ENCODE assay signal across 16 mouse cellular contexts in the genomic region with DNA sequence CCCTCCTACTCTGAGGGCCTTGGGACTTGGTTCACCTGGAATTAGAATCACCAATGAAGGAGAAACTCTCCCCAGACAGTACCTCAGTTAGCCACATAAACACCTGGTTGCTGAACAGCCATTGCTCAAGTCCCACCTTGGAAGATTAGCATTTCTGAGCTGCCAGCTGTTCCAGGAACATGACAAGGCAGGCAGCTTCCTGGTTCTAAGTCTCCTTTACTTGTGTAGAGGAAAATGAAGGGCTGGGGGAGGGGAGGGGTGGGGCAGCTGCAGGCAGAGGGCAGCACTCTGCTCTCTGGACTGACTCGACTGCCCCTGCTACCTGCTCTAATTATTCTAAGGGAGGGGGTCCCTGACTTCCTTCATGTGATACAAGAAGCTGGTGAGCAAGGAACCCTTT. TPM values are rescaled to one million over a fixed set of nuclear protein-coding genes. Genes with fewer than 3 reads are reported as not detected.
DNase-seq lines count a peak whose midpoint lies in the region; ATAC-seq and TF ChIP-seq lines count a peak whose summit lies in the region.
"Had no signal": no experiment of that assay in that cellular context is flagged by ENCODE, and none has a peak within 500 bp of the region (broad histone marks: within the 10 kb centered on the region; RNA-seq: fewer than 3 reads in every experiment).

No protein-coding gene starts in this region.

- 0 out of 2 replicates have a peak overlapping the region, but pooled peaks have one; percentile 37 for H3K9ac ChIP-seq in heart, embryonic 13.5 days
- no peak overlapping the region for H3K9ac ChIP-seq in liver, postnatal 0 days (replicated peaks)
- H3K9ac ChIP-seq in stomach, embryonic 14.5 days (replicated peaks; ENCODE audit: low read depth, low read length), result no peak overlapping the region
- no peak overlapping the region for H3K9ac ChIP-seq in hindbrain, embryonic 16.5 days (ENCODE audit: low read depth, low read length)
- H3K9ac ChIP-seq: hindbrain, embryonic 15.5 days; lung, embryonic 15.5 days had no signal

- no peak overlapping the region for H3K4me2 ChIP-seq in heart, embryonic 13.5 days
- H3K4me2 ChIP-seq in liver, postnatal 0 days (ENCODE audit: low read depth, low read length), result no peak overlapping the region
- no peak overlapping the region for H3K4me2 ChIP-seq in stomach, embryonic 14.5 days (replicated peaks; ENCODE audit: low read depth, low read length)
- no peak overlapping the region for H3K4me2 ChIP-seq in hindbrain, embryonic 16.5 days (ENCODE audit: low read length)
- H3K4me2 ChIP-seq: hindbrain, embryonic 15.5 days; lung, embryonic 15.5 days; midbrain, embryonic 11.5 days had no signal

- 5% methylated on average over 1 of the region's 1 CpGs for WGBS in heart, embryonic 13.5 days
- 0% methylated on average over 1 of the region's 1 CpGs for WGBS in liver, postnatal 0 days (ENCODE audit: insufficient replicate concordance)
- WGBS in stomach, embryonic 14.5 days, result 11% methylated on average over 1 of the region's 1 CpGs
- 0% methylated on average over 1 of the region's 1 CpGs for WGBS in hindbrain, embryonic 16.5 days

- H3K4me3 ChIP-seq in heart, embryonic 13.5 days, result no peak overlapping the region
- no peak overlapping the region for H3K4me3 ChIP-seq in liver, postnatal 0 days (ENCODE audit: low read depth, low read length)
- H3K4me3 ChIP-seq in stomach, embryonic 14.5 days (ENCODE audit: low read depth, low read length), result no peak overlapping the region
- no peak overlapping the region for H3K4me3 ChIP-seq in hindbrain, embryonic 16.5 days (ENCODE audit: low read length)
- H3K4me3 ChIP-seq: hindbrain, embryonic 15.5 days; lung, embryonic 15.5 days had no signal

- H3K27ac ChIP-seq in heart, embryonic 13.5 days (replicated peaks), result peak overlapping the region; percentile 4; the same call in 1 of the 2 replicates
- peak overlapping the region; percentile 18; the same call in 1 of the 2 replicates for H3K27ac ChIP-seq in liver, postnatal 0 days (ENCODE audit: low read depth)
- no peak overlapping the region for H3K27ac ChIP-seq in stomach, embryonic 14.5 days (ENCODE audit: low read length)
- no peak overlapping the region for H3K27ac ChIP-seq in hindbrain, embryonic 16.5 days (ENCODE audit: low read depth, low read length)
- H3K27ac ChIP-seq: hindbrain, embryonic 15.5 days; lung, embryonic 15.5 days had no signal

- no peaks in the 10 kb centered on the region for H3K27me3 ChIP-seq in heart, embryonic 13.5 days (replicated peaks)
- no peaks in the 10 kb centered on the region for H3K27me3 ChIP-seq in liver, postnatal 0 days (ENCODE audit: insufficient read depth, low read length)
- H3K27me3 ChIP-seq in stomach, embryonic 14.5 days (ENCODE audit: control insufficient read depth, insufficient read depth, low read length), result no peaks in the 10 kb centered on the region
- H3K27me3 ChIP-seq in hindbrain, embryonic 16.5 days (replicated peaks; ENCODE audit: control insufficient read depth, insufficient read depth, low read length), result no peaks in the 10 kb centered on the region
- H3K27me3 ChIP-seq: hindbrain, embryonic 15.5 days; lung, embryonic 15.5 days had no signal

- TF ChIP-seq EP300 in liver, postnatal 0 days (IDR thresholded peaks at IDR 0.05; ENCODE audit: low read depth), result no peak

- no peak for TF ChIP-seq CTCF in liver, postnatal 0 days (IDR thresholded peaks at IDR 0.05; ENCODE audit: low read depth)

- peaks cover 87% of the 10 kb centered on the region for H3K4me1 ChIP-seq in heart, embryonic 13.5 days
- H3K4me1 ChIP-seq in liver, postnatal 0 days (ENCODE audit: insufficient read depth), result peaks cover 24% of the 10 kb centered on the region
- H3K4me1 ChIP-seq in stomach, embryonic 14.5 days (ENCODE audit: control insufficient read depth, insufficient read depth, low read length), result peaks cover 12% of the 10 kb centered on the region; the same call in 1 of the 2 replicates
- H3K4me1 ChIP-seq in hindbrain, embryonic 16.5 days (ENCODE audit: control insufficient read depth, insufficient read depth, low read depth, low read length), result no peaks in the 10 kb centered on the region
- H3K4me1 ChIP-seq: hindbrain, embryonic 15.5 days had no signal

- no peak for ATAC-seq in heart, embryonic 13.5 days (ENCODE audit: extremely low read depth, insufficient number of reproducible peaks, low FRiP score, low TSS enrichment)
- no peak for ATAC-seq in liver, postnatal 0 days
- 0 out of 2 replicates have a peak, but pooled peaks have one; percentile 53 for ATAC-seq in stomach, embryonic 14.5 days (ENCODE audit: insufficient number of reproducible peaks, insufficient read depth, low FRiP score, low read depth)
- ATAC-seq in hindbrain, embryonic 16.5 days, result no peak

- no peaks in the 10 kb centered on the region for H3K9me3 ChIP-seq in heart, embryonic 13.5 days
- no peaks in the 10 kb centered on the region for H3K9me3 ChIP-seq in liver, postnatal 0 days (ENCODE audit: low read length)
- H3K9me3 ChIP-seq in stomach, embryonic 14.5 days (ENCODE audit: control insufficient read depth, low read depth, low read length), result no peaks in the 10 kb centered on the region
- no peaks in the 10 kb centered on the region for H3K9me3 ChIP-seq in hindbrain, embryonic 16.5 days (ENCODE audit: control insufficient read depth, low read length)
- H3K9me3 ChIP-seq: hindbrain, embryonic 15.5 days; lung, embryonic 15.5 days had no signal

- no peak for DNase-seq in heart, adult 9 months (ENCODE audit: low spot score in 2 of 2)
- no peak for DNase-seq in liver, postnatal 0 days
- no peak for DNase-seq in liver
- peak; percentile 29 for DNase-seq in WW6 (ENCODE audit: low read depth, low spot score)
- DNase-seq in spleen, postnatal 36 days (ENCODE audit: low spot score in 2 of 2), result no peak
- DNase-seq: adrenal gland, adult 8-10 months; cerebellum, adult 9-10 months; gastrocnemius, postnatal 25 days; kidney, postnatal 36 days; right cerebral cortex, postnatal 25 days had no signal

- no peaks in the 10 kb centered on the region for H3K36me3 ChIP-seq in heart, embryonic 13.5 days
- H3K36me3 ChIP-seq in liver, postnatal 0 days (replicated peaks; ENCODE audit: insufficient read depth, low read length), result peaks cover 2% of the 10 kb centered on the region; the same call in 1 of the 2 replicates
- H3K36me3 ChIP-seq in stomach, embryonic 14.5 days (ENCODE audit: control insufficient read depth, insufficient read depth, low read length), result no peaks in the 10 kb centered on the region
- H3K36me3 ChIP-seq in hindbrain, embryonic 16.5 days (ENCODE audit: control insufficient read depth, insufficient read depth, low read length), result no peaks in the 10 kb centered on the region
- H3K36me3 ChIP-seq: hindbrain, embryonic 15.5 days; lung, embryonic 15.5 days had no signal

RNA-seq across cellular contexts. Expression of a gene that starts 45.8 kb away (rescaled TPM):
- 22.3 and 24.0 TPM in 2 replicates for polyA plus RNA-seq in heart, embryonic 13.5 days (2015; fragmentation: Nextera tagmentation; extraction: Ambion mirVana)
- 12.0 and 14.9 TPM in 2 replicates for polyA plus RNA-seq in liver, postnatal 0 days (2015; fragmentation: Nextera tagmentation; extraction: Ambion mirVana)
- 32.8 and 33.3 TPM in 2 replicates for polyA plus RNA-seq in stomach, embryonic 14.5 days (2014; fragmentation: Nextera tagmentation; extraction: Ambion mirVana)
- polyA plus RNA-seq in hindbrain, embryonic 16.5 days (2015; fragmentation: Nextera tagmentation; extraction: Ambion mirVana), result 7.5 and 9.4 TPM in 2 replicates

Comparison
In these comparisons a context has a peak if more than half of its experiments do, and no peak if none do; other contexts are left out.
1. H3K27ac ChIP-seq: peak in heart, embryonic 13.5 days (single experiment) and liver, postnatal 0 days (single experiment); none in stomach, embryonic 14.5 days (single experiment) and hindbrain, embryonic 16.5 days (single experiment).